Mouse (Mus musculus): Measurements from ENCODE around the gene Asic1. TPM values are rescaled to one million over a fixed set of nuclear protein-coding genes. Genes with fewer than 3 reads are reported as not detected.

Gene Asic1
- polyA plus RNA-seq, 1 experiment, result not detected

DNA sequence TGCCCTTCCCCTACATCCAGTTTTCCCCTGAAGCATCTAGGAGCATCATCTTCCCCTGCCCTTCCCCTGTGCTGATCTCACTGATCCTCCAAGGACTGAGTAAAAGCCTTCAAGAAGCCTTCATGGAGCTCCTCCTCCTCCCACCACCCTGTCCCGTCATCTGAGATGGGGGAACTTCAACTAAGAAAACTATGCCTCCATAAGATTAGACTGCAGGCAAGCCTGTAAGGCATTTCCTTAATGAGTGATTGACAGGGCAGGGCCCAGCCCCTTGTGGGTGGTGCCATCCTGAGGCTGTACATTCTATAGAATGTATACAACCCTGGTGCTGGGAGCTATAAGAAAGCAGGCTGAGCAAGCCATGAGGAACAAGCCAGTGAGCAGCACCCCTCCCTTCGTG, 11.7 kb upstream of the Asic1 start:
- H3K27ac ChIP-seq (ENCODE audit: insufficient read depth, low read depth, low read length), result no peak overlapping the region
- no peak overlapping the region for H3K4me3 ChIP-seq (ENCODE audit: insufficient read depth, low read depth, low read length)
- TF ChIP-seq CTCF (IDR thresholded peaks at IDR 0.05; ENCODE audit: insufficient read depth, low read depth, low read length) (no peak), POLR2A (IDR thresholded peaks at IDR 0.05; ENCODE audit: insufficient read depth, low read depth, low read length) (no peak)
- H3K4me1 ChIP-seq (ENCODE audit: control insufficient read depth, insufficient read depth, low read length), result peaks cover 8% of the 10 kb centered on the region
- WGBS, result 79% methylated on average over 2 of the region's 2 CpGs

DNA sequence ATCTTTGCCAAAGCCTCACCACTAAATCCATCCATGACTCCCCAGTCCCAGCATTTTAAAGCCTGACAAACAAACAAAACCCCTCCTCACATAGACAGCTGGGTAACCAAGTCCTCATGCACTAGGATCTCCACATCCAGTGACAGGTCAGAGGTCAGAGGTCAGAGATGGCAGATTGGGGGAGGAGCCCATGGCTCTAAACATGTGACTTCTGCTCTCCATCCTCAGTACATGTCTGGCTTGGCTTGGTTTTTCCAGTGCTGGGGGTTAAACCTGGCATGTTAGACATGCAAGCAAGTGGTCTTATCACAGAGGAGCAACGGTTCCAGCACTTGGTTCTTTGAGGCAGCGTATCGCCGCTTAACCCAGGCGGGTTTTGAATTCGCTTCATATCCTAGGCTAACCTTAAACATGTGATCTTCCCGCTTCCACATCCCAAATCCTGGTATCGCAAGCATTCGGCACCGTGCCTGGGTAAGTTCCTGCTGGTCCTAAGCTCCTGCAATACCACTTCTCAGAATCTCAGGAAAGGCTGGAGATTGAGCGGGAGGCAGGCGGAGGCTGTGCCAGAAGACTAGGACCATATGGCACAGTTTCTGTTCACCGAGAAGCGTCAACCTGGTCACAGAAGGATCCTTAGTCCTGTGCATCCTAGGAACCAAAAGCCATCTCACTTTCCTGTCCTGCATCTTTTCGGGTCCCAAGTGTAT, 8.9 kb upstream of the Asic1 start:
- 95% methylated on average over 15 of the region's 15 CpGs for WGBS
- peaks cover 18% of the 10 kb centered on the region for H3K4me1 ChIP-seq (ENCODE audit: control insufficient read depth, insufficient read depth, low read length)
- no peak overlapping the region for H3K4me3 ChIP-seq (ENCODE audit: insufficient read depth, low read depth, low read length)
- H3K27ac ChIP-seq (ENCODE audit: insufficient read depth, low read depth, low read length), result no peak overlapping the region
- TF ChIP-seq CTCF (IDR thresholded peaks at IDR 0.05; ENCODE audit: insufficient read depth, low read depth, low read length), result no peak
- TF ChIP-seq POLR2A (IDR thresholded peaks at IDR 0.05; ENCODE audit: insufficient read depth, low read depth, low read length), result no peak

DNA sequence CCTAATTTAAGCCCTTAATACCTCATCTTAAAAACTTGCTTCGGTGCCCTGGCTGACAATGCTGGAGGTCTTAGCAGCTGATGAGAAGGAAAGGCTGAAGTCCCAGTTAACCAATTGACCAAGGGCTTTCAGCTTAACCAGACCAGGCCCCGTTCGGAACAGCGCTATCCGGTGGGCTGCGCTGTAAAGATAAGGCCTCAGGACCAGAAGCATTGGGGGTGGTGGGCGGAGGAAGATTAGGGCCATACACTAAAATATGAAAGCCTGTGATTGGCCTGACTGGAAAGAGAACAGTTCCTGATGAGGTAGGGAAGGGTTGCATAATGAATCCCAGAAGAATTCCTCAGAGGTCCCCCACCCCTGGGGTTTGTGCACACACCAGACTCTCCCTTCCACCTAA, 7.8 kb upstream of the Asic1 start:
- Histone ChIP-seq H3K4me3 (ENCODE audit: insufficient read depth, low read depth, low read length) (no peak overlapping the region), H3K27ac (ENCODE audit: insufficient read depth, low read depth, low read length) (no peak overlapping the region), H3K4me1 (ENCODE audit: control insufficient read depth, insufficient read depth, low read length) (peaks cover 22% of the 10 kb centered on the region)
- TF ChIP-seq POLR2A (IDR thresholded peaks at IDR 0.05; ENCODE audit: insufficient read depth, low read depth, low read length), result no peak
- TF ChIP-seq CTCF (IDR thresholded peaks at IDR 0.05; ENCODE audit: insufficient read depth, low read depth, low read length), result no peak
- WGBS, result 86% methylated on average over 7 of the region's 7 CpGs

GRCm38 (mm10) chr15:99663964-99664599, 6.1 kb upstream of the Asic1 start:
- TF ChIP-seq POLR2A (IDR thresholded peaks at IDR 0.05; ENCODE audit: insufficient read depth, low read depth, low read length) (no peak), CTCF (IDR thresholded peaks at IDR 0.05; ENCODE audit: insufficient read depth, low read depth, low read length) (no peak)
- 5% methylated on average over 17 of the region's 17 CpGs for WGBS
- H3K4me3 ChIP-seq (ENCODE audit: insufficient read depth, low read depth, low read length), result peak overlapping the region; percentile 51
- peak overlapping the region; percentile 43 for H3K27ac ChIP-seq (ENCODE audit: insufficient read depth, low read depth, low read length)
- peaks cover 27% of the 10 kb centered on the region for H3K4me1 ChIP-seq (ENCODE audit: control insufficient read depth, insufficient read depth, low read length)

GRCm38 (mm10) chr15:99664600-99665451, 5.3 kb upstream of the Asic1 start:
- TF ChIP-seq CTCF (IDR thresholded peaks at IDR 0.05; ENCODE audit: insufficient read depth, low read depth, low read length), result no peak
- 0 out of 2 replicates have a peak, but pooled peaks have one; percentile 14 for TF ChIP-seq POLR2A (IDR thresholded peaks at IDR 0.05; ENCODE audit: insufficient read depth, low read depth, low read length)
- under 1% methylated on average over 49 of the region's 52 CpGs for WGBS
- peak overlapping the region; percentile 43 for H3K27ac ChIP-seq (ENCODE audit: insufficient read depth, low read depth, low read length)
- peaks cover 27% of the 10 kb centered on the region for H3K4me1 ChIP-seq (ENCODE audit: control insufficient read depth, insufficient read depth, low read length)
- H3K4me3 ChIP-seq (ENCODE audit: insufficient read depth, low read depth, low read length), result peak overlapping the region; percentile 51

GRCm38 (mm10) chr15:99667544-99667943, 2.6 kb upstream of the Asic1 start:
- no peak overlapping the region for H3K4me3 ChIP-seq (ENCODE audit: insufficient read depth, low read depth, low read length)
- no peak for TF ChIP-seq POLR2A (IDR thresholded peaks at IDR 0.05; ENCODE audit: insufficient read depth, low read depth, low read length)
- TF ChIP-seq CTCF (IDR thresholded peaks at IDR 0.05; ENCODE audit: insufficient read depth, low read depth, low read length), result no peak
- 100% methylated on average over 2 of the region's 2 CpGs for WGBS
- peaks cover 45% of the 10 kb centered on the region for H3K4me1 ChIP-seq (ENCODE audit: control insufficient read depth, insufficient read depth, low read length)
- H3K27ac ChIP-seq (ENCODE audit: insufficient read depth, low read depth, low read length), result no peak overlapping the region

DNA sequence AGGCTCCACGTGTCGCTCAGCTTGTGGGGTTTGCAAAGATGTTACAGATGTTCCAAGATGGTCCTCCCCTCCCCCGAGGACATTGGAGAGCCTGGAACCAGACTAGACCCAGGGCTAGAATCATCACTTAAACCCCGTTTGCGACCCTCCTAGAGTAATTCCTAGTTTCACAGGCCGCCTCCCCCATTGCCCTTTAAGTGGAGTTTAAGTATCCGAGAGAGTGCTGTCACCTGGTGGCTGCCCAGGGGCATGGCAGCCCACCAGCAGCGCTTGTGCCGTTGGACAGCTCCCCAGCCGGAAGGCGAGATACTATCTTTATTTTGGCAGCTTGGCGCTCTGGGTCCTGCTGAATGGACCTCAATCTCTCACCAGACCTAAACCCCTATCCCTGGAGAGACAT, 1.3 kb upstream of the Asic1 start:
- 4% methylated on average over 12 of the region's 12 CpGs for WGBS
- peaks cover 51% of the 10 kb centered on the region for H3K4me1 ChIP-seq (ENCODE audit: control insufficient read depth, insufficient read depth, low read length)
- no peak overlapping the region for H3K27ac ChIP-seq (ENCODE audit: insufficient read depth, low read depth, low read length)
- no peak for TF ChIP-seq POLR2A (IDR thresholded peaks at IDR 0.05; ENCODE audit: insufficient read depth, low read depth, low read length)
- TF ChIP-seq CTCF (IDR thresholded peaks at IDR 0.05; ENCODE audit: insufficient read depth, low read depth, low read length), result peak; percentile 95
- H3K4me3 ChIP-seq (ENCODE audit: insufficient read depth, low read depth, low read length), result no peak overlapping the region

DNA sequence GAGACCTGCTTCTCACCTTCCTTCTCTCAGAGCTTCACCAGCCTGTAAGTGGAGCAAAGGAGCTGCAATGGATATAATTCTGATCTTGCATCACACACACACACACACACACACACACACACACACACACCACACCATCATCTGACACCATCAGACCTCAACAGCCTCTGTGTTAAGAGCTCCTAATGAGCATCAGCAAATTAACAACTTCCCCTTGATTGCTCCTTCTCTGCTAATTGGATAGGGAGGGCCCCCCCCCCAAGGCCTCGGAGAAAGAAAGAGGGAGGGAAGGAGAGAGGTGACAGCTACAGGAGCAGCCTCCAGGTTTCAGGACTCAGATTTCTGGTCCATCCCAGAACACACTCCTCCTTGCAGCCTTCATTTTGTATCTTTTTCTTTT, 776 bp upstream of the Asic1 start:
- Histone ChIP-seq H3K27ac (ENCODE audit: insufficient read depth, low read depth, low read length) (peak overlapping the region; percentile 80; the same call in 1 of the 2 replicates), H3K4me3 (ENCODE audit: insufficient read depth, low read depth, low read length) (no peak overlapping the region), H3K4me1 (ENCODE audit: control insufficient read depth, insufficient read depth, low read length) (peaks cover 46% of the 10 kb centered on the region)
- WGBS, result 0% methylated on average over 1 of the region's 1 CpGs
- no peak for TF ChIP-seq POLR2A (IDR thresholded peaks at IDR 0.05; ENCODE audit: insufficient read depth, low read depth, low read length)
